Mouse (Mus musculus) olfactory bulb, adult 2 months (tissue): Measurements from ENCODE around the gene Cyp2j6.

Source experiments
- CTCF ChIP-seq: fragments of 200-500 bp; IDR thresholded peaks from 2 replicates; pipeline ENCODE4 v1.5.1; 2012; ENCODE audit warnings: low read depth, mild to moderate bottlenecking, low read length, moderate library complexity; ENCODE audit not compliant: insufficient read depth
- POLR2A ChIP-seq: fragments of 200-500 bp; IDR thresholded peaks from 2 replicates; pipeline ENCODE4 v1.6.1; 2012; ENCODE audit warnings: mild to moderate bottlenecking, low read depth, low read length, moderate library complexity; ENCODE audit not compliant: insufficient read depth

GRCm38 (mm10) chr4:96507286-96507685 is 46.2 kb downstream of the Cyp2j6 start, which contains the start of gene Cyp2j8:
- TF ChIP-seq CTCF (no peak), POLR2A (no peak)
